Mouse (Mus musculus): Measurements from ENCODE around the gene Scn8a.

GRCm38 (mm10) chr15:101091551-101091950 lies 221.9 kb downstream of the Scn8a start:
- TF ChIP-seq CTCF (IDR thresholded peaks at IDR 0.05; ENCODE audit: borderline replicate concordance, insufficient read depth, low read length) (no peak), POLR2A (IDR thresholded peaks at IDR 0.05; ENCODE audit: low read depth, low read length) (no peak)
